Mouse (Mus musculus): Measurements from ENCODE around the gene Zfp970.
A peak's percentile ranks its signal among the peaks of the same experiment; 100 is the strongest.
"Not testable (repeated sequence)": the region's sequence is repeated elsewhere in the genome, so short reads cannot be mapped to it uniquely, and the experiment has no call there.

Gene Zfp970

GRCm38 (mm10) chr2:177464676-177465075, at the start of gene Zfp970:
Gene Zfp970, plus strand, starts transcription at chr2:177464733.
- DNase-seq, result peak; percentile 67

GRCm38 (mm10) chr2:177468222-177468621, 3.7 kb downstream of the Zfp970 start:
- not testable (repeated sequence) for DNase-seq

- not testable (repeated sequence) for DNase-seq
Measured at GRCm38 (mm10) chr2:177472261-177472660, 7.7 kb downstream of the Zfp970 start.

- DNase-seq, result not testable (repeated sequence)
Measured at GRCm38 (mm10) chr2:177481971-177482370, 17.4 kb downstream of the Zfp970 start.

GRCm38 (mm10) chr2:177483238-177483948, 18.9 kb downstream of the Zfp970 start:
- not testable (repeated sequence) for DNase-seq

GRCm38 (mm10) chr2:177498067-177498466, 33.5 kb downstream of the Zfp970 start, which contains the start of gene Gm14403:
Gene Gm14403, plus strand, starts transcription at chr2:177498215.
- peak; percentile 69 for DNase-seq

- DNase-seq, result not testable (repeated sequence)
Measured at GRCm38 (mm10) chr2:177499182-177499581, 34.6 kb downstream of the Zfp970 start.

GRCm38 (mm10) chr2:177505211-177505719, 40.7 kb downstream of the Zfp970 start:
- DNase-seq, result not testable (repeated sequence)

GRCm38 (mm10) chr2:177511381-177511780, 46.8 kb downstream of the Zfp970 start:
- DNase-seq, result not testable (repeated sequence)

GRCm38 (mm10) chr2:177511972-177512371, 47.4 kb downstream of the Zfp970 start:
- DNase-seq, result not testable (repeated sequence)

GRCm38 (mm10) chr2:177513991-177514479, 49.5 kb downstream of the Zfp970 start:
- not testable (repeated sequence) for DNase-seq

- not testable (repeated sequence) for DNase-seq
Measured at GRCm38 (mm10) chr2:177517746-177518145, 53.2 kb downstream of the Zfp970 start.

- DNase-seq, result not testable (repeated sequence)
Measured at GRCm38 (mm10) chr2:177518354-177518753, 53.8 kb downstream of the Zfp970 start.

GRCm38 (mm10) chr2:177518960-177519359, 54.4 kb downstream of the Zfp970 start:
- not testable (repeated sequence) for DNase-seq

GRCm38 (mm10) chr2:177520035-177520434, 55.5 kb downstream of the Zfp970 start:
- no peak for DNase-seq

GRCm38 (mm10) chr2:177523061-177523460, 58.5 kb downstream of the Zfp970 start:
- DNase-seq, result no peak

- not testable (repeated sequence) for DNase-seq
Measured at GRCm38 (mm10) chr2:177523674-177524073, 59.1 kb downstream of the Zfp970 start.

- DNase-seq, result not testable (repeated sequence)
Measured at GRCm38 (mm10) chr2:177524171-177524570, 59.6 kb downstream of the Zfp970 start.
